21 mouse cellular contexts compared by ENCODE assay signal in genomic region chr13:44282306-44282705, GRCm38 (mm10).
A peak's percentile ranks its signal among the peaks of the same experiment; 100 is the strongest.
DNase-seq lines count a peak whose midpoint lies in the region; ATAC-seq lines count a peak whose summit lies in the region.
"Had no signal": no experiment of that assay in that cellular context is flagged by ENCODE, and none has a peak within 500 bp of the region (broad histone marks: within the 10 kb centered on the region; RNA-seq: fewer than 3 reads in every experiment).

No protein-coding gene starts in this region.

- H3K9ac ChIP-seq in limb, embryonic 13.5 days, result no peak overlapping the region
- no peak overlapping the region for H3K9ac ChIP-seq in forebrain, embryonic 16.5 days (replicated peaks; ENCODE audit: low read depth, low read length)
- H3K9ac ChIP-seq: embryonic facial prominence, embryonic 15.5 days; hindbrain, embryonic 12.5 days; neural tube, embryonic 13.5 days had no signal

- H3K4me3 ChIP-seq in heart, embryonic 10.5 days, result no peak overlapping the region
- H3K4me3 ChIP-seq in limb, embryonic 13.5 days, result no peak overlapping the region
- no peak overlapping the region for H3K4me3 ChIP-seq in limb, embryonic 10.5 days
- no peak overlapping the region for H3K4me3 ChIP-seq in forebrain, embryonic 16.5 days (replicated peaks; ENCODE audit: low read length)
- H3K4me3 ChIP-seq: embryonic facial prominence, embryonic 15.5 days; hindbrain, embryonic 12.5 days; midbrain, embryonic 10.5 days; neural tube, embryonic 13.5 days had no signal

- H3K27me3 ChIP-seq in heart, embryonic 10.5 days (ENCODE audit: insufficient read depth, poor library complexity, severe bottlenecking), result no peaks in the 10 kb centered on the region
- H3K27me3 ChIP-seq in limb, embryonic 13.5 days, result no peaks in the 10 kb centered on the region
- no peaks in the 10 kb centered on the region for H3K27me3 ChIP-seq in limb, embryonic 10.5 days (ENCODE audit: low read depth, poor library complexity, severe bottlenecking)
- H3K27me3 ChIP-seq in forebrain, embryonic 16.5 days (replicated peaks; ENCODE audit: control insufficient read depth, insufficient read depth, low read length), result no peaks in the 10 kb centered on the region
- H3K27me3 ChIP-seq: embryonic facial prominence, embryonic 15.5 days; hindbrain, embryonic 12.5 days; neural tube, embryonic 13.5 days had no signal

- no peaks in the 10 kb centered on the region for H3K36me3 ChIP-seq in heart, embryonic 10.5 days
- H3K36me3 ChIP-seq in limb, embryonic 13.5 days, result no peaks in the 10 kb centered on the region
- H3K36me3 ChIP-seq in limb, embryonic 10.5 days, result no peaks in the 10 kb centered on the region
- no peaks in the 10 kb centered on the region for H3K36me3 ChIP-seq in forebrain, embryonic 16.5 days (ENCODE audit: control insufficient read depth, insufficient read depth)
- H3K36me3 ChIP-seq: embryonic facial prominence, embryonic 15.5 days; hindbrain, embryonic 12.5 days; midbrain, embryonic 10.5 days; neural tube, embryonic 13.5 days had no signal

- WGBS in heart, embryonic 10.5 days, result 80% methylated on average over 9 of the region's 9 CpGs
- WGBS in limb, embryonic 13.5 days, result 80% methylated on average over 9 of the region's 9 CpGs
- 89% methylated on average over 9 of the region's 9 CpGs for WGBS in limb, embryonic 10.5 days
- WGBS in forebrain, embryonic 16.5 days, result 48% methylated on average over 9 of the region's 9 CpGs

- ATAC-seq in limb, embryonic 13.5 days (ENCODE audit: low FRiP score, low read depth), result no peak
- 0 out of 2 replicates have a peak, but pooled peaks have one; percentile 33 for ATAC-seq in forebrain, embryonic 16.5 days
- ATAC-seq: inflammation-experienced regulatory T-cells, adult 6 months had no signal

- DNase-seq in cerebellum, postnatal 10 days, result peak; percentile 27 to 41
- no peak for DNase-seq in cerebellum, adult 9-10 months
- peak; percentile 50 for DNase-seq in heart, embryonic 10.5 days (ENCODE audit: low spot score)
- DNase-seq in heart, postnatal 36 days, result no peak
- DNase-seq in limb, embryonic 10.5 days (ENCODE audit: low spot score), result no peak
- DNase-seq in gastrocnemius, adult 18-20 months (ENCODE audit: low spot score), result no peak
- DNase-seq: adrenal gland, adult 2 months; gastrocnemius, postnatal 10 days; heart, adult 18-20 months; liver; lung, adult 18-20 months; spleen, adult 18-20 months; thymus, postnatal 25 days had no signal

- H3K4me2 ChIP-seq in limb, embryonic 13.5 days (replicated peaks), result no peak overlapping the region
- no peak overlapping the region for H3K4me2 ChIP-seq in forebrain, embryonic 16.5 days (ENCODE audit: low read length)
- H3K4me2 ChIP-seq: embryonic facial prominence, embryonic 15.5 days; hindbrain, embryonic 12.5 days; neural tube, embryonic 13.5 days had no signal

- H3K9me3 ChIP-seq in heart, embryonic 10.5 days, result no peaks in the 10 kb centered on the region
- no peaks in the 10 kb centered on the region for H3K9me3 ChIP-seq in limb, embryonic 13.5 days
- no peaks in the 10 kb centered on the region for H3K9me3 ChIP-seq in limb, embryonic 10.5 days (replicated peaks)
- no peaks in the 10 kb centered on the region for H3K9me3 ChIP-seq in forebrain, embryonic 16.5 days (ENCODE audit: control insufficient read depth, low read length)
- H3K9me3 ChIP-seq: embryonic facial prominence, embryonic 15.5 days; hindbrain, embryonic 12.5 days; midbrain, embryonic 10.5 days; neural tube, embryonic 13.5 days had no signal

- intact Hi-C loops in heart, postnatal 36 days (cut with DNase I), result loop anchor here (2.0 kb wide), 1 partner anchor 54 kb away; no protein-coding TSS in a partner anchor

- no peak overlapping the region for H3K27ac ChIP-seq in heart, embryonic 10.5 days
- 0 out of 2 replicates have a peak overlapping the region, but pooled peaks have one; percentile 49 for H3K27ac ChIP-seq in limb, embryonic 13.5 days
- H3K27ac ChIP-seq in limb, embryonic 10.5 days, result no peak overlapping the region
- H3K27ac ChIP-seq in forebrain, embryonic 16.5 days (ENCODE audit: low read length), result peak overlapping the region; percentile 51
- H3K27ac ChIP-seq: hindbrain, embryonic 12.5 days; macrophage; midbrain, embryonic 10.5 days; neural tube, embryonic 13.5 days had no signal

- H3K4me1 ChIP-seq in heart, embryonic 10.5 days, result peaks cover 15% of the 10 kb centered on the region
- peaks cover 24% of the 10 kb centered on the region for H3K4me1 ChIP-seq in limb, embryonic 13.5 days
- peaks cover 7% of the 10 kb centered on the region; the same call in 1 of the 2 replicates for H3K4me1 ChIP-seq in limb, embryonic 10.5 days
- peaks cover 16% of the 10 kb centered on the region for H3K4me1 ChIP-seq in forebrain, embryonic 16.5 days (replicated peaks; ENCODE audit: control insufficient read depth, insufficient read depth, low read length)

Comparison
In these comparisons a context has a peak if more than half of its experiments do, and no peak if none do; other contexts are left out.
1. DNase-seq: peak in cerebellum, postnatal 10 days (2 of 2) and heart, embryonic 10.5 days (single experiment); none in cerebellum, adult 9-10 months (single experiment), heart, postnatal 36 days (0 of 2), limb, embryonic 10.5 days (single experiment) and gastrocnemius, adult 18-20 months (single experiment).
2. H3K27ac ChIP-seq: peak in limb, embryonic 13.5 days (single experiment) and forebrain, embryonic 16.5 days (single experiment); none in heart, embryonic 10.5 days (single experiment) and limb, embryonic 10.5 days (single experiment).